Mouse (Mus musculus) CH12F3 (cell line): ENCODE data around the gene Dyrk1a.
"Not testable (repeated sequence)": the region's sequence is repeated elsewhere in the genome, so short reads cannot be mapped to it uniquely, and the experiment has no call there.

Experiments used
- in situ Hi-C: fragments of 300-500 bp; cut with MboI; formaldehyde crosslinking; loops from 2 replicates; pipeline ENCODE4 v1.14.3; 2020; ENCODE audit warnings: low sequenced_read_pairs

Gene Dyrk1a

DNA sequence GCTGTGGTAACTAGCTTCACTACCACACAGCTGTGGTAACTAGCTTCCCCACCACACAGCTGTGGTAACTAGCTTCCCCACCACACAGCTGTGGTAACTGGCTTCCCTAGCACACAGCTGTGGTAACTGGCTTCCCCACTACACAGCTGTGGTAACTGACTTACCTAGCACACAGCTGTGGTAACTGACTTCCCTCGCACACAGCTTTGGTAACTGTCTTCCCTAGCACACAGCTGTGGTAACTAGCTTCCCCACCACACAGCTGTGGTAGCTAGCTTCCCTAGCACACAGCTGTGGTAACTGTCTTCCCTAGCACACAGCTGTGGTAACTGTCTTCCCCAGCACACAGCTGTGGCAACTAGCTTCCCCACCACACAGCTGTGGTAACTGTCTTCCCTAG, 128.4 kb downstream of the Dyrk1a start:
- in situ Hi-C loops, result not testable (repeated sequence)

DNA sequence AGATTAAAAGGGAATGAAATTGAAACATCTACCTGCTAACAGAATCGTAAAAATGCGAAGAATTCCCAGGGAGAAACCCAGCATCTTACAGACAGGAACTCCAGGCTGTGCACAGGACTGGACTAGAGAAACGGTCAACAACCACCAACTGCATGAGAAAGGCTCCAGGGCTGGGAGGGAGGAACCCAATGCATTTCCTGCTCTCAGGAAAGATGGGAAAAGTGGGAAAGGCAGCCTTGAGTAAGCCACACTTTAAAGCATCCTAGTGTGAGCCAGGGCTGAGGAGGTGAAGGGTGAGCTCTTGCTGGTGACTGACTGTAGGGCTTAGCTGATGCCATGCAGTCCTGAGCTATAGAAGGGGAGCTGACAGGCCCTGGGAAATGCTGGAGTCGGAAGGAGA, 131.3 kb downstream of the Dyrk1a start:
- in situ Hi-C loops, result no loop called here

DNA sequence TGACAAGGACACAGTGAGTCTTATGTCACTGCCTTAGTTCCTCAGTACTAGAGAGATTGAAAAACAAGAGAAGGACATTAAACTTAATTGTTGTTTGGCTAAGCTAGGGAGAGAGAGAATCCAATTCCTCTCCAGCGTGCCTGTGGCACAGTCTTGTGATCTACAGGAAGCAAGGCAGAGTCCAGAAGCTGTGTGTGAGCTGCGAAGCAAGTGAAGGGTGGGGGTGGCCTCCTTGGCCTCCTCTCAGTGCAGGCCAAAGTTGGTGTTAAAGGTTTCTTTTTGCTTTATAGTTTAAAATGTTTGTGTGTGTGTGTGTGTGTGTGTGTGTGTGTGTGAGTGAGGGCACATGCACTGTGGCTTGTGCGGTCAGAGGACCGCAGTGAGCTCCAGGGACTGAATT, 132.2 kb downstream of the Dyrk1a start:
- in situ Hi-C loops, result no loop called here

DNA sequence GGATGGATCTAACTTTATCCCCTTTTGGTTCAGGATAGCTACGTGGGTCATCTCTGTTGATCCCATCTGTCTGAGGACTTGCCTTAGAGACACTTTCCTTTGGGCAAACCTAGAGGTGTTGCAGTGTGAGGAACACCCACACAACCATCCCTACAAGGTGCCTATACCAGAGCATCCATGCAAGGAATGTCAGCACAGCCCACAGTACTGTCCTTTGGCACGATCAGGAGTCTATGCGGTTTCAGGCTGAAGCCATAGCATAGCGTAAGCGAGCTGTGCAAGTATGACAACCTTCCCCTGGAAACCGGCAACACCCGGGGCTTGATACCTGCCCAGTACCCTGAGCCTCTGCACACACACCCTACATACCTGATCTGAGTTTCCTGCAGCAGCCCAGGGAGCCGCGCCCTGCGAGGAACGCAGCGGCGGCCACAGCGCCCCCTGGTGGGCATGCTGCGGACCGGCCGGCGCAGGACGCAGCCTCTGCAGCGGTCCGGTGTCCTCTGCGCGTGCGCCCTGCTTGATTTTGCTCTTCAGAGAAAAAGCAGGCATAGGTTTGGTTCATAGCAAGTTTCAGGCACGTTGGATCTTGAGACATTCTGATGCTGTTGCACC, 143.8 kb downstream of the Dyrk1a start:
- in situ Hi-C loops, result no loop called here

DNA sequence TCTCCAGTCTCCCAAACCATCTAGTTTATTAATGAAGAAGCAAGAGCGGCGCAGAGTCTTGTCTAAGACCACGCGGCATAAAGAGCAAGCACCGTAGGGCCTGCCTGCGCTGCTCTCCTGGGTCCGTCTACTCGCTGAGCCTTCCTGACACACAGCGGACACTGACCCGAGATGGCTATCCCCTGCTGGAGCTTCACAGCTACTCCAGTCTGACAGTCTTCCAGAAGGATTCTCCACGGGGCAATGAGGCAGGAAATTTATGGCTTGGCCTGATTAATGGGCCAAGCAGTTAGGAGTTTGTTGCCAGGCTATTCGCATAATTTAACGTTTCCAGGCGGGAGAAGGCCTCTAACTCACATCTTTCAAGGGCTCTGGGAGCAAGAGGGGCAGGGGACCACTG, 144.7 kb downstream of the Dyrk1a start:
- in situ Hi-C loops, result no loop called here

DNA sequence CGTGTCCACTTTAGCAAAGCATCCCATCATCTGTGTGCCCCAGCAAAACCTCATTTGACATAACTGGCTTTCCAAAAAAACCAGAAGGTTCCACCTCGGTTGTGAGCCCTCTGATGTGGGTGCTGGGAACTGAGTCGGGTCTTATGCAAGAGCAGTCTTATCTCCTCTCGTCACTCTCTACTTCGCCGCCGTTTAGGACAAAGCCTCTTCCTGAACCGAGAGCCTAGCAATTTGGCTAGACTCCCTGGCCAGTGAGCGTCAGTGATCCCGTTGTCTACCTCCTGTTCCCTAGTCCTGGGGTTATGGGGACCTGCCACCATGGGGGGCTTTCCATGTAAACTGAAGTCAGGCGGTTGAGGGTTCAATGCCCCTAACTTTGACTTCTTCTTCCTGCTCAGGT, 147.2 kb downstream of the Dyrk1a start:
- in situ Hi-C loops, result no loop called here

DNA sequence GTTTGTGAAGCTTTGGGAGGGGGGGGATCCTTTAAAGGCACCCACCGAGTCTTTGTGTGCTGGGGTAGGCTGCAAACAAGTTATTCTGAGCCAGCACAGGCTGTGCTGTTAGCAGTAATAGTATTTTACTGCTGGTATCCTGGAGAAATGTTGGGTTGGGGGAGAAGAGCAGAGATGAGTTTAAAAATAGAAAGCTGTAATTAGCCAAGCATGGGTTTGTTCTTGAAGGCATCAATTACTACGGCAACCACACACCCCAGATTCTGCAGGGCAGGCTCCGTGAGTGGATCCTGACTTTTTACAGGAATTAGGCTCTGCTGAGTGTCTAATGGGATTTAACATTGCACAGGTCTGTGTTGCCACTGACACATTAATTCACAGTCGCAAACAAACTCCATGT, 149.1 kb downstream of the Dyrk1a start:
- in situ Hi-C loops, result no loop called here

DNA sequence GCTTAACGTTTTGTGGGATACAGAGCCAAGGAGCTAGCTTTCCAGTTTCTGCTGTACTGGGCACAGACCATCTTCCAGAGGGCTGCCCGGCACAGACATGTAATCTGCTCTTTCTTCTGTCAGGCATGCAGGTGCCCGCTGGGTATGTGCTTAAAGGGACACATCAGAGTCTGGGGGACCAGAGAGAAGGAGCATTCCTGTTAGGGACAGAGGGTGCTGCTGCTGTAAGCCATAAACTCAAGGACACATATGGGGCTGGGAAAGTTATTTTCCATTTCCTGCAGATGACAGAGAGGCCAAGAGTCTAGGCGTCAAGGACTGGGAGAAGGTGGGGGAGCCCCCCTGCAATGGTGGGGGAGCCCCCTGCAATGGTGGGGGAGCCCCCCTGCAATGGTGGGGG, 149.7 kb downstream of the Dyrk1a start:
- in situ Hi-C loops, result no loop called here

DNA sequence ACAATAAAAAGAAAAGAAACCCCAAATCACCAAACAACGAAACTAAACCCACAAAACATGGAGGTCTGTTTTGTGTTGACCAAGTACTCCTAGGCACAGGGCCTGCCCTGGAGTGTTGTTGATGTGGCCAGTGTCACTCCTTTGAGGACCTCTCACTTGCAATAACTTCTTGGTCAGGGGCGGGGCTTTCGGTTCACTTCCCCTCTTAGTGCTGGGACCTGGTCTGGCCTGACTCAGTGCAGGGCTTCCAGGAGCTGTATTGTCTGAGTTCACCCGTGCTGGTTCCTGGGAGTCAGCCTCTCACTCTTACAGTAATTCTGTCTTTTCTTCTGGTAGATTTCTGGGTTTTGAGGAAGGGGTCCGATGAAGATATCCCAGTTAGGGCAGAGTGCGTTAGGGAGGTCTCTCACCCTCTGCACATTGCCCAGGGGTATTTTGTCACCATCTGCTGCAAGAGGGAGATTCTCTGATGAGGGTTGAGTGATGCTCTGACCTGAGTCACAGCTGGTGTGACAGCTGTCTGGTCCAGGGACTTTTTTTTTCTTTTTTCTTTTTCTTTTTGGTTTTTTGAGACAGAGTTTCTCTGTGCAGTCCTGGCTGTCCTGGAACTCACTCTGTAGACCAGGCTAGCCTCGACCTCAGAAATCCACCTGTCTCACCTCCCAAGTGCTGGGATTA, 150.8 kb downstream of the Dyrk1a start:
- in situ Hi-C loops, result no loop called here

DNA sequence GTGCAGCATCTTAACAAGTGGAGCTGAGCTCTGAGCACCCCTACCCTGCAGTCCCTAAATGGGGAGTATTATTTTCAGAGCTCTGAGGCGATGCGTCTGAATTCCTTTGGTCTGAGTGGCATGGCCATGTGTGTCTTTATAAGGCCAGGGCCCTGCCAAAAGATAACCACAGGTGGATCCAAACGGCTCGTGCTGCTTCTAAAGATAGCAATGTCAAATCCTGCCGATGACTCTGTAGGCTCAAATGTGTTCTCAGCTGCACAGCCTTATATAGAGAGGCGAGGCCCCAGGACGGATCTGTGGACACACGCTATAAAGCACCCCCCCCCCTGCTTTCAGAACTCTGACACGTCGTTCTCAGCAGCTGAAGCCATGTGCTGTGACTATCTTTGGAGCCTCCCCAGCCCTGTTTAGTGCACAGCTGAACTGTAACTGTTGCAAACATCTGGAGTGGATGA, 151.8 kb downstream of the Dyrk1a start:
- in situ Hi-C loops, result no loop called here

DNA sequence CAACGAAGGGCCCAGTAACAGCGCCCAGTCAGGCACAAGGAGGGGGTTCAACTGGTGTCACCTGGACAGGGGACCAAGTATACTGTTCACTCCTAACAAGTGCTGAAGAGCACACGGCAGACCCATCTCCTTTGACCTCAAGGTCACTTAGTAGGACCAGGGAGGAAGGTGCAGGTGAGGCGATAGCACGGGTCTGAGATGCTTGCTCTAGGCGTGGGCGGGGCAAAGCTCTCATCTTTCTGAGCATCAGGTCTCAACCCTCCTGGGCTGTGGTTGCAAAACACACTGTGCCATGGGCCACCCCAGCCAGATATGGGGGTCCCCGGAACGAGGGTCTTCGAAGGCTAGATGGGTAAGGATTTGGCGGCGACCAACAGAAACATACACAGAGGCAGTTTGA, 153.1 kb downstream of the Dyrk1a start:
- in situ Hi-C loops, result no loop called here

DNA sequence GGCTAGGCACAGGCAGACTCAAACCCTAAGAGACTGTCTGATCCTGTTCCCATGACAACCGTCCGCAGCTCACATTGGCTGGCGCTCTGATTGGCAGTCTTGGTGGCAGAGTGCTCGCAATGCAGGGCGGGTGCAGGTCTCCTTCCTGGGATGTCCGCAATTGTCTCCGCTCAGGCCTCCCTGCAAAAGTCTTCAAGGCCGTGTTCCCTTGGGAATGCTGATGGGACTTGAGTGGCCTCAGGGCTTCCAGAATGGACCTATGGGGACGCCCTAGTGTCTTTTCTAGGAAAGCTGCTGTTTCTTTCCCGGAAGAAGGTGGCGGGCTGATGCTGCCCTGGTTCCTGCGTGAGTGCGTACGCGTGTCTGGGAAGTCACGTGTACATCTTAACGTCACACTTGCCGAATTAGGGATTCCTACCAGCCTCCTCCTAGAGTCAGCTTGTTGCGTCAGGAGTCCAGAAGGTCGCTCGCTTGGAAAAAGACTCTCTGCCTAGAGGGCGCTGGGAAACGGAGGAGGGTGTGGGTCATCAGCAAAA, 154.3 kb downstream of the Dyrk1a start:
- in situ Hi-C loops, result no loop called here

DNA sequence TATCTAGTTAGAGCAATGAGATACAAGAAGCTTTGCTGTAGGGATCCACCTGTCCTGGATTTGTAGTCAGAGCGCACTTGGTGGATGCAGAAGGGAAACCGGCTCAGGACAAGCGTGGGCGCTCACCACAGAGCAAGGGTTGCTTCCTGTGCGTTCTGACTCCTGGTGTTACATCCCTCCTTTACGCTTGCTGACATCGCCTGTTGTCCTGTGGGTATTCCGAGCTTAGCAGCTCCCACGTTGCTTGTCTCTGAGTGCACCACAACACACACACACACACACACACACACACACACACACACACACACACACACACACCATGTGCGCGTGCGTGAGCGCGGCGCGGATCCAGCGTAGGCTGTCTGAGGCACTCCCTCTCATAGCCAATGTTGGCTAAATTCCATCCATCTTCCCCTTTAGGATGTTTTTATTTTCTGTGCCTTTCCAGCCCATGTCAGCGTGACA, 155.0 kb downstream of the Dyrk1a start:
- in situ Hi-C loops, result no loop called here

DNA sequence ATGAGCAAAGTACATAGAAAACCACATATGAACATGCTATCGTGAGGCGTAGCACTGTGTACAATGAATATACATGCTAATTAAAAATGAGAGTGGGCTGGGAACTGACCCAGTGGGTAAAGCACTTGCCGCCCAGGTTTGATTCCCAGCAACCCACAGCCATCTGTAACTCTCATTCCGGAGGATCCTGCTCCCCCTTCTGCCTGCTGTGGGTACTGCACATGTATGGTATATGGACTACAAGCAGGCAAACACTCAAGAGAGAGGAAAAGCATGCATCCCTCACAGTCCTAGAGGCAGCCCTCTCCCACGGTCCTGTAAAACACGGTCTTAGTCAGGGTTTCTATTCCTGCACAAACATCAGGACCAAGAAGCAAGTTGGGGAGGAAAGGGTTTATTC, 159.4 kb downstream of the Dyrk1a start:
- in situ Hi-C loops, result no loop called here

DNA sequence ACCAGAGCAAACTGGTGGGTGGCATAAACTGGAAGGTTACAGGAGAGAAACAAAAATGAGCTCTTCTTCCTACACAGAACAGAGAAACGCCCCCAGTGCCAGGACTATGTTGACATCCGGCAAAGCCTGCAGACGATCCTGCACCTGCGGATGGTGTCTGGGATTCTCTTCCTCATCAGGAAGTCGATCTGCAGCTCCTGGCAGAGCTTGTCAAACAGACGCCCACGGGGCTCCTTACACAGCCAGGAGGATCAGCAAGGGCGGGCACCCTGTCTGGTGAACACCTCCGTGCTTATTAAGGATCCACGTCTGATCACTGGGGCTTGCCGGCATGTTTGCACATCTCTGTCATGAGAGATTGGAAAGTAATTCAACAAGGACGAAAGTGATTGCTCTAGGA, 161.2 kb downstream of the Dyrk1a start:
- in situ Hi-C loops, result no loop called here

DNA sequence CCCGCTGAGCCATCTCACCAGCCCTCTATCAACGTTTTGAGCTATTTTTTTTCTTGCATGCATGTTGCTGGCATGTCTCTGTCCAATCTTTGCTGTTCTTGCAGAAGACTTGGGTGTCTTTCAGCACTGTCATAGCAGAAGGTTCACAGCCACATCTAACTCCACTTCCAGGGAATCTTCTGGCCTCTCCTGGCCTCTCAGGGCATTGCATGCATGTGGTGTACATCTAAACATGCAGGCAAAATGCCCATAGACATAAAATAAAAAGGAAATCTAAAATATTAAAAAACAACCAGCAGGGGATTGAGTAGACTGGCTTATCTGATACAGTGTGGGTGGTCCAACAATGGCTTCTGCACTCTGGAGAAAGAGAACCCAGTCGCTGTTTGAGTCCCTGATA, 165.7 kb downstream of the Dyrk1a start:
- in situ Hi-C loops, result no loop called here

DNA sequence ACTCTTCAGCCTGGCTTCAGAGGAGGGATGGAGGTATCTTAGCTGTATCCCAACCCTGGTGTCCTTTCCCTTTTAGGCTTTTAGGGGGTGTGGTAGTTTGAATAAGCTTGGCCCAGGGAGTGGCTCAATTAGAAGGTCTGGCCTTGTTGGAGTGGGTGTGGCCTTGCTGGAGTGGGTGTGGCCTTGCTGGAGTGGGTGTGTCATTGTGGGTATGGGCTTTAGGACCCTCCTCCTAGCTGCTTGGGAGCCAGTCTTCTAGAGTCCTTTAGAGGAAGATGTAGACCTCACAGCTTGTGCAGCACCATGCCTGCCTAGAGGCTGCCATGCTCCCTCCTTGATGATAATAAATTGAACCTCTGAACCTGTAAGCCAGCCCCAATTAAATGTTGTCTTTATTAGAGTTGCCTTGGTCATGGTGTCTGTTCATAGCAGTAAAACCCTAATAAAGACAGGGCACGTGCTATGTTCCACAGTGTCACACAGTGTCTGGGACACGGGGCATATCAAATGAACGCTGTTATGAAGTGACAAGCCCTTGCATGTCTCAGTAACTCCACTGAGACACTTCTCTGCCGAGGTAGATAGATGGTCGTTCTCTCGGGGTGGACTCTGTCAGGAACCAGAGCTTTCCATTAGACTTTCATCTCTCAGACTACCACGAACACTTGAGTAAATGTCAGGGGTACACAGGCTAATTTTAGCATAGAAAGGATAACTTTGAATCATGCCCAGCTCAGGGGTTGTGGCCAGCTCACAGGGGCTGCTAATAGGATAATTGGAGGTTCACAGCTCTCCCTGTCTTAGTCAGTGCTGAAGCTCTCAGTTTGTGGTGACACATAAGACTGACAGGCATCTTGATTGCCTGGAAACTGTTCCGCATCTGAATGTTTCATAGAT, 166.9 kb downstream of the Dyrk1a start:
- in situ Hi-C loops, result no loop called here

DNA sequence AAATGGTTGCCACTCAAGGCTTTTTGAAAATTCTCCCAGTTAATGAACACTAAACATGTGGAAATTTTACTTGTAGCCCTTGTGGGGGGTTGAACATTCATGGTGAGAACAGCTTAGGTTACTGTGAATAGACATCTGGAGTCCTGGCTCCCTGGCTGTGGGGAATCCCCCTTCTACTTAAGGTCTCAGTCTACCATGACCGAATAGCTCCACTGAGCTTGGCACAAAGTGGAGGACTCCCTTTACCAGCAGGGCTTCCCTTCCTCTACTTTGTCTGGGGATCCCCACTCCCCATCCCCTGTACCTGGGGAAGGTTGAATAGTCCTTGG, 167.5 kb downstream of the Dyrk1a start:
- in situ Hi-C loops, result no loop called here

DNA sequence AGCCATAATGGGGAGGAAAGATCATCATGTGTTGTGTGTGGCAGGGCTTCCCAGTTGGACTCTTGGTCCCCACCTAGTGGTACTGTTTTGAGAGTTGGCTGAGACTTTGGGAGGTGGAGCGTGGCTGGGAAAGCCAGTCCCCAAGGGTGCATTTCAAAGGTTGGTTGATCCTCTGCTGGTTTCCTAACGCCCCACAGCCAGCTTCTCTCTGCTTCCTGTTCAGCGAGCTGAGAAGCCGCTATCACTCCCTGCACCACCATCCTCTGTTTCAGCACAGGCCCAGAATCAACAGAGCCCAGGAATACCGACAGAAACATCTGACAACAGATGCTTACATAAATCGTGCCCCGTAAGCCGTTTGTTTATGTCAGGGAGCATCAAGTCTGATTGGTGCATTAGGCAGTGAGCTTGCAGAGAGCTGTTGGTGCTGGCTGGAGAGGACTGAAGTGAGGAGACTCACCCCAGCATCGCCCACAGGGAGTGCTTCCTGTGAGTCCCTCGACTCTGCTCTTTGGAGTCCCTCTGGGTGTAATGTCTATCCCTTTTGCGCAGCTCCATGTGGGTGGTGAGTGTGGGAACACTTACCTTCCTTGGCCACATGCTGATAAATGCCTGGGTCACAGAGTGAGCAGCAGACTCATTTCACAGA, 174.2 kb downstream of the Dyrk1a start:
- in situ Hi-C loops, result no loop called here

DNA sequence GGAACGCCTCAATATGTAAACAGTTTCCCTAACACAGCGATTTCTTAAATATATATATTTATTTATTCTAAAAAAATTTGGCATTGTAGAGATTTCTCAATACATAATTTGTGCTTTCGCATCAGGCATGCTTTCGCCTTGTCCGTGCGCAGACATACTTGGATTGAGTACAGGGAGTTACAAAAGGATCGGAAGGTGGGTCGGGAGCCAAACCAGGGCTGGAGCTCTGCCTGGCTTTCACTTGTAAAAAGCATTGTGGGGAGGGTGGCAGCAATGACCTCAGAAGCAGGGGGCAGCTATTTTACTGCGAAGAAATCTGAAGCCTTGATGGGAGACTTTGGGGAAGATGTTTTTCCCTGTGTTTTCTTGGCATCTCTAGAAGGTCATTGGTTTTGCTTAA, 175.2 kb downstream of the Dyrk1a start:
- in situ Hi-C loops, result no loop called here
